Mouse (Mus musculus) neutrophil, adult 5-6 weeks (primary cell): ENCODE results near the gene Inppl1. TPM values are rescaled to one million over a fixed set of nuclear protein-coding genes. Genes with fewer than 3 reads are reported as not detected.

Experiments used
- ATAC-seq: fragments of 151-379, 151-347 bp; 2 replicates; pipeline ENCODE4 v1.8.0; 2017; ENCODE audit warnings: mild to moderate bottlenecking, moderate TSS enrichment; ENCODE audit not compliant: insufficient number of reproducible peaks, poor library complexity, low FRiP score, severe bottlenecking; ENCODE audit errors: extremely low read depth
- total RNA-seq: library from RNA; stranded (forward); fragments of 200-1000 nt; gene quantifications from 2 replicates; pipeline ENCODE4 v1.2.3, GENCODE M21; 2017

Inppl1 gene
- total RNA-seq, 1 experiment from 2014 or later = 5.7 TPM

DNA sequence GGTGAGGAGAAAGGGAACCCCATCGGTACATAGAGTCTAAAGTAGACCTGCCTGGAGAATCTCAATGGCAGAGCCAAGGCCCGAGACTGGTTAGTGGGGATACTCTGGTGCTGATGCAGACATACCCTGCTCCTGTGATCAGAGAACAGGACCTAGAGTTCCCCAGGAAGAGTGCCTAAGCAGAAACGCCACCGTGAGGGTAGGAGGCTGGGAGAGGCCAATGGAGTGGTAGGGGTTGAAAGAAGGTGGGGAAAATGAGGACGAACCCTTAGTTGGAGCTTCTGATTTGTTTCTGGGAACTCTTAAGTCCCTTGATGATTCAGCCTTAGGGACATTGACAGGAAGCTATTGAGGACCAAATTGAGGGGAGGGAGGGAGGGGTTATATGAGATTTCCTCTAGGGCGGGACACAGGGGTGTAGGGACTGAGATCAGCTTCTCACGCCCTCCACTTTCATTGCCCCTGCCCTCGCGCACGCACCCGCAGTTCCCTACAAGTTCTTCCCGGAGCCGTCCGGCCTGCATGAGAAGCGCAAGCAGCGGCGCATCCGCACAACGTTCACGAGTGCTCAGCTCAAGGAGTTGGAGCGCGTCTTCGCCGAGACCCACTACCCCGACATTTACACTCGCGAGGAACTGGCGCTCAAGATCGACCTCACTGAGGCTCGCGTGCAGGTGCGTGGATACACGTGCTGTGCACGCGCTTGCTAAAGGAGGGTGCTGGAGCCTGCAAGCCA is 17.6 kb downstream of the Inppl1 start:
- ATAC-seq = no peak

DNA sequence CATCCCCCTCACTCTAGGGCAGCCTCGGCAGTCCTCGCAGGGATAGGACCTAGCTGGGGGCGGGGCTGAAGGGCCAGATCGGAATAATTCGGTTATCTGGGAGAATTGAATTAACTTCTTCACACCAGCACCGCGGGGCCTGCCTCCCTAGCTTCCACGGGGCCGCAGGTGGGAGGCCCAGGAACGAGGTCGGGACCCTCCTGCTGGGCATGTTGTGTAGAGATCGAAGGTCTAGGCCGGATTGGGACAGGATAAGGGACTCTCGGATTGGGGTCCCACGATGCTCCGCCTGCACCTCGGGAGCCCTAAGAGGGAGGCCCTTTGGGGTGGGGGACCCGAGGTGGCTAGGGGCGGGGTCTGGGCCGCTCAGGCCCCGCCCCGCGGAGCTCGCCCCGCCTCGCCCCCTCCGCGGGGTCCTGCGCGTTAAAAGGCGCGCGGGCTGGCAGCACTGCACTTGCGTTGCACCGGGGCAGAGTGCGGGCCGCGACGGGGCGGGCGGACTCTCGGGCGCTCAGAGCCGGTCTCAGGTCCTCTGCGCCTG is 20.1 kb downstream of the Inppl1 start, which contains the start of gene Phox2a:
Phox2a (plus strand) TSS at position 453 of the 541 bp plus-strand sequence.
- ATAC-seq = no peak

DNA sequence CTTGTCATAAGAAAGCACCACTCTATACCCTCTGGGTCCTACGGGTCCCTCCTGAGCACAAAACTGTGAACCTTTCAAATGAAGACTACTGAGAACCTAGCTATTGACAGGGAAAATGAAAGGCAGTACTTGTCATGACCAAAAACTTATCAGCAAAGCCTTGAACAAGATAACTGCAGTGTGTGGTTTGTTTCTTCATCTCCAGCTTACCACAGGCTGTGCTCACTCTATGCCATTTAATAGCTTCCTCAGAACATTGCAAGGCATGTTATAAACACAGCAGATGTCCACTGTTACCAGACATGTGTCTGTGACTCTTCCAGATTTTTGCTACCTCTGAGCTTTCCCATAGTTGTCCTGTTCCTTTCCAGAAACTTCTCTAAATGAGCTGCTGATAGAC is 61.0 kb downstream of the Inppl1 start:
- no peak for ATAC-seq

DNA sequence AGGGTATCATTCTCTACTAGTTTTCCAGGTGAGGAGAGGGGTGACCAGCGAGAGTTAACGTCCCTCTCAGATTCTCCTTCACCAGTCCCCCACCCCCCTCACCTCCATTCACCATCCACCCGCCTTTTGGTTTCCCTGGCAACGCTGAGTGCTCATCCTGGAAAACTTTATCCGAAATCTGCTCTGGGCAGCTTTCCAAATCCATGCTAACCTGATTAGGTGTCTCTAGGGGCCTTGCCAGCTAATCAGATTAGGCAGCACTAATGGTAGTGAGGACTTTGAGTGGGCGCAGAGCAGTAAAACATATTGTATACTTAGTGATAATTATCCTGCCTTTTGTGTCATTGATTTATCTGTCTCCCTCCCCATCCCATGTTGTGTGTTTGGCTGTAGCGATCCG is 65.3 kb downstream of the Inppl1 start:
- no peak for ATAC-seq

Other genes with a start within 250 kb of the Inppl1 start
- gene Clpb, start 174.6 kb downstream of the Inppl1 start, total RNA-seq = 7.7 and 9.2 TPM in 2 replicates
- gene Phox2a, start 19.9 kb downstream of the Inppl1 start, total RNA-seq = not detected in 2 replicates
- not detected in 2 replicates for gene Folr2, start 19.0 kb upstream of the Inppl1 start, total RNA-seq
- 45.1 and 48.4 TPM in 2 replicates for gene Anapc15, start 25.5 kb upstream of the Inppl1 start, total RNA-seq
- 1.0 TPM in 1 of 2 replicates, not detected in the other for gene Folr1, start 32.6 kb upstream of the Inppl1 start, total RNA-seq
- gene Lamtor1, start 67.7 kb upstream of the Inppl1 start, total RNA-seq = 65.2 and 77.1 TPM in 2 replicates
- gene Tomt, start 68.1 kb upstream of the Inppl1 start, total RNA-seq = 0.49 TPM in 1 of 2 replicates, not detected in the other
- gene Lrrc51, start 95.7 kb upstream of the Inppl1 start, total RNA-seq = 0.93 and 3.2 TPM in 2 replicates
- 225 and 227 TPM in 2 replicates for gene Numa1, start 95.9 kb upstream of the Inppl1 start, total RNA-seq
- gene Il18bp, start 180.5 kb upstream of the Inppl1 start, total RNA-seq = 12.2 and 13.6 TPM in 2 replicates
- gene Rnf121, start 227.2 kb upstream of the Inppl1 start, total RNA-seq = 15.0 and 15.8 TPM in 2 replicates
- 35.2 and 40.2 TPM in 2 replicates for gene Xndc1, start 227.3 kb upstream of the Inppl1 start, total RNA-seq
- gene Xntrpc, start 227.5 kb upstream of the Inppl1 start, total RNA-seq = 0.47 and 3.4 TPM in 2 replicates
- gene Trpc2, start 244.9 kb upstream of the Inppl1 start, total RNA-seq = 0.49 and 2.0 TPM in 2 replicates